Comparison of ENCODE assay signal across 15 mouse cellular contexts in genomic region chr7:67715176-67715575, GRCm38 (mm10). TPM values are rescaled to one million over a fixed set of nuclear protein-coding genes. Genes with fewer than 3 reads are reported as not detected.
DNase-seq lines count a peak whose midpoint lies in the region; ATAC-seq and TF ChIP-seq lines count a peak whose summit lies in the region.
"Had no signal": no experiment of that assay in that cellular context is flagged by ENCODE, and none has a peak within 500 bp of the region (broad histone marks: within the 10 kb centered on the region; RNA-seq: fewer than 3 reads in every experiment).

No protein-coding gene starts in this region.

- peaks cover 5% of the 10 kb centered on the region; the same call in 1 of the 2 replicates for H3K4me1 ChIP-seq in cortical plate, adult 2 months (ENCODE audit: control insufficient read depth, insufficient read depth, low read length)
- H3K4me1 ChIP-seq in hindbrain, embryonic 14.5 days (replicated peaks; ENCODE audit: control insufficient read depth, insufficient read depth, low read length): peaks cover 9% of the 10 kb centered on the region

- no peak for TF ChIP-seq CTCF in cortical plate, adult 2 months (IDR thresholded peaks at IDR 0.05; ENCODE audit: extremely low read depth, insufficient read depth, low read length)

- no peak for TF ChIP-seq POLR2A in cortical plate, adult 2 months (IDR thresholded peaks at IDR 0.05; ENCODE audit: extremely low read depth, insufficient read depth, low read length)

- H3K27me3 ChIP-seq in hindbrain, embryonic 14.5 days (ENCODE audit: control insufficient read depth, insufficient read depth, low read length): no peaks in the 10 kb centered on the region
- H3K27me3 ChIP-seq: CH12.LX; embryonic facial prominence, embryonic 15.5 days; kidney, embryonic 15.5 days had no signal

- no peak overlapping the region for H3K9ac ChIP-seq in hindbrain, embryonic 14.5 days
- H3K9ac ChIP-seq: embryonic facial prominence, embryonic 15.5 days; kidney, embryonic 15.5 days had no signal

- no peak overlapping the region for H3K4me2 ChIP-seq in hindbrain, embryonic 14.5 days (replicated peaks)
- H3K4me2 ChIP-seq: embryonic facial prominence, embryonic 15.5 days; kidney, embryonic 15.5 days had no signal

- 0 out of 2 replicates have a peak overlapping the region, but pooled peaks have one; percentile 17 for H3K27ac ChIP-seq in cortical plate, adult 2 months (ENCODE audit: insufficient read depth, low read length)
- peak overlapping the region; percentile 68; the same call in 1 of the 2 replicates for H3K27ac ChIP-seq in hindbrain, embryonic 14.5 days
- H3K27ac ChIP-seq: embryonic facial prominence, embryonic 15.5 days; kidney, embryonic 15.5 days had no signal

- WGBS in hindbrain, embryonic 14.5 days: 61% methylated on average over 7 of the region's 7 CpGs

- DNase-seq in kidney, adult 9 months: peak; percentile 48
- DNase-seq in kidney, adult 18-20 months: no peak
- peak; percentile 67 for DNase-seq in heart, adult 8-10 months (ENCODE audit: low spot score)
- DNase-seq in hindbrain, embryonic 14.5 days (ENCODE audit: low spot score): no peak
- no peak for DNase-seq in cerebellum, adult 18-20 months
- DNase-seq in adipocyte (ENCODE audit: low spot score): no peak
- DNase-seq in embryo, embryonic 10.5 days (ENCODE audit: low spot score): no peak
- DNase-seq: cerebellum, adult 2 months; liver; lung, postnatal 10 days; thymus, adult 18-20 months had no signal

- 0 out of 2 replicates have a peak, but pooled peaks cover 7% of the 10 kb centered on the region for H3K36me3 ChIP-seq in hindbrain, embryonic 14.5 days (replicated peaks; ENCODE audit: control insufficient read depth, insufficient read depth)

- no peak for ATAC-seq in hindbrain, embryonic 14.5 days (ENCODE audit: low FRiP score)

- H3K4me3 ChIP-seq in cortical plate, adult 2 months (ENCODE audit: insufficient read depth, low read length): no peak overlapping the region
- no peak overlapping the region for H3K4me3 ChIP-seq in hindbrain, embryonic 14.5 days (replicated peaks; ENCODE audit: low read length)
- H3K4me3 ChIP-seq: embryonic facial prominence, embryonic 15.5 days; kidney, embryonic 15.5 days had no signal

- H3K9me3 ChIP-seq in hindbrain, embryonic 14.5 days (ENCODE audit: control insufficient read depth, low read length): peaks cover 10% of the 10 kb centered on the region; the same call in 1 of the 2 replicates
- H3K9me3 ChIP-seq: embryonic facial prominence, embryonic 15.5 days had no signal

RNA-seq across cellular contexts. Expression of gene Synm, which starts 44.4 kb away (rescaled TPM):
- polyA plus RNA-seq in cortical plate, adult 2 months (2012; rRNA removed): 12.0 and 13.6 TPM in 2 replicates
- 10 to 100 TPM in 1 of 4 experiments, 1 to 10 TPM in 3; 9.0 to 12.2 (median 9.9) TPM for total RNA-seq in heart, adult 8-10 months (2022)
- polyA plus RNA-seq in hindbrain, embryonic 14.5 days (2014; fragmentation: Nextera tagmentation; extraction: Ambion mirVana): 3.7 and 4.4 TPM in 2 replicates
- total RNA-seq: CH12.LX had no signal

Comparison
In these comparisons a context has a peak if more than half of its experiments do, and no peak if none do; other contexts are left out.
1. DNase-seq: peak in kidney, adult 9 months (single experiment) and heart, adult 8-10 months (single experiment); none in kidney, adult 18-20 months (single experiment), hindbrain, embryonic 14.5 days (single experiment), cerebellum, adult 18-20 months (0 of 2), adipocyte (single experiment) and embryo, embryonic 10.5 days (single experiment).